Mouse (Mus musculus) E14TG2a.4 (cell line): ENCODE measurements around the gene Tram2.

Experiments
- H3K27me3 ChIP-seq: 2 replicates; pipeline ENCODE4 v1.6.1; 2014; ENCODE audit warnings: low read length, control low read depth; ENCODE audit not compliant: insufficient read depth
- H3K36me3 ChIP-seq: 2 replicates; pipeline ENCODE4 v1.6.1; 2014; ENCODE audit warnings: low read length, control low read depth; ENCODE audit not compliant: insufficient read depth
- H3K4me1 ChIP-seq: replicated peaks from 2 replicates; pipeline ENCODE4 v1.6.1; 2014; ENCODE audit warnings: low read depth, low read length, control low read depth
- H3K4me3 ChIP-seq: replicated peaks from 2 replicates; pipeline ENCODE4 v1.5.1; 2014; ENCODE audit warnings: mild to moderate bottlenecking, low read length
- H3K9me3 ChIP-seq: 2 replicates; pipeline ENCODE4 v1.6.1; 2014; ENCODE audit warnings: low read length, control low read depth
- CTCF ChIP-seq: conservative IDR thresholded peaks from 2 replicates; pipeline ENCODE4 v1.5.1; 2014; ENCODE audit warnings: low read length
- NANOG ChIP-seq: IDR thresholded peaks from 2 replicates; pipeline ENCODE4 v1.6.1; 2014; ENCODE audit warnings: borderline replicate concordance, low read length, mixed read lengths
- POU5F1 ChIP-seq: IDR thresholded peaks from 2 replicates; pipeline ENCODE4 v1.6.1; 2014; ENCODE audit warnings: low read length, borderline replicate concordance

Gene Tram2

GRCm38 (mm10) chr1:21072875-21073444, 6.1 kb downstream of the Tram2 start:
- peaks cover 8% of the 10 kb centered on the region for H3K27me3 ChIP-seq

GRCm38 (mm10) chr1:21070658-21071057, 8.4 kb downstream of the Tram2 start:
- Histone ChIP-seq H3K4me1 (peaks cover 65% of the 10 kb centered on the region), H3K4me3 (no peak overlapping the region), H3K27me3 (no peaks in the 10 kb centered on the region), H3K9me3 (no peaks in the 10 kb centered on the region), H3K36me3 (no peaks in the 10 kb centered on the region)
- no peak for TF ChIP-seq POU5F1
- no peak for TF ChIP-seq NANOG
- no peak for TF ChIP-seq CTCF

More at GRCm38 (mm10) chr1:21072875-21073444, 6.1 kb downstream of the Tram2 start:
- no peak for TF ChIP-seq NANOG
- TF ChIP-seq POU5F1, result no peak
- no peak for TF ChIP-seq CTCF
- H3K4me1 ChIP-seq, result peaks cover 71% of the 10 kb centered on the region
- H3K4me3 ChIP-seq, result peak overlapping the region; percentile 26; the same call in 1 of the 2 replicates
- no peaks in the 10 kb centered on the region for H3K9me3 ChIP-seq
- H3K36me3 ChIP-seq, result no peaks in the 10 kb centered on the region

GRCm38 (mm10) chr1:21069830-21070522, 9.1 kb downstream of the Tram2 start:
- no peaks in the 10 kb centered on the region for H3K9me3 ChIP-seq
- no peak for TF ChIP-seq POU5F1
- no peak overlapping the region for H3K4me3 ChIP-seq
- no peaks in the 10 kb centered on the region for H3K27me3 ChIP-seq
- peaks cover 58% of the 10 kb centered on the region for H3K4me1 ChIP-seq
- H3K36me3 ChIP-seq, result no peaks in the 10 kb centered on the region

- no peak for TF ChIP-seq NANOG
- TF ChIP-seq CTCF, result no peak
- no peak for TF ChIP-seq POU5F1
- H3K9me3 ChIP-seq, result no peaks in the 10 kb centered on the region
- H3K27me3 ChIP-seq, result no peaks in the 10 kb centered on the region
- H3K36me3 ChIP-seq, result no peaks in the 10 kb centered on the region
- H3K4me1 ChIP-seq, result peaks cover 47% of the 10 kb centered on the region
- no peak overlapping the region for H3K4me3 ChIP-seq
Measured at GRCm38 (mm10) chr1:21068491-21068890, 10.5 kb downstream of the Tram2 start.

GRCm38 (mm10) chr1:21067536-21068221, 11.3 kb downstream of the Tram2 start:
- no peaks in the 10 kb centered on the region for H3K9me3 ChIP-seq
- TF ChIP-seq NANOG (no peak), POU5F1 (no peak), CTCF (no peak)
- H3K4me1 ChIP-seq, result peaks cover 39% of the 10 kb centered on the region
- no peaks in the 10 kb centered on the region for H3K27me3 ChIP-seq
- H3K36me3 ChIP-seq, result no peaks in the 10 kb centered on the region
- no peak overlapping the region for H3K4me3 ChIP-seq

DNA sequence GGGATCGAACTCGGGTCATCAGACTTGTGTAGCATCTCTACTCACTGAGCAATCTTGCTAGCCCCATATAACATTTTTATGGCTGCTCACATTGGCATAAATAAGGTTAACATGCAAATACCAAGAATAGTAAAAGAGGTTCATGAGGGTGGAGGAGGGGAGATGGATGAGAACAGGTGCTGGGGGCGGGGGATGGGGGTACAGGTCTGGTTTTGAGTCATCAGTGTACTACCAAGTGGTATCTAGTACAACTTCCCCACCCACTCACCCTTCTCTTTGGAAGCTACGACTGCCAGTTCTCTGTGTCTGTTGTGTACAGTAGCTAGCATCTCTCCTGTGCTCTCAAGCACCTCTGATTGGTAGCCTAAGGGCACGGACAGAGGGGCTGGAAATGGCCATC, 14.9 kb downstream of the Tram2 start:
- H3K4me1 ChIP-seq, result peaks cover 16% of the 10 kb centered on the region
- TF ChIP-seq CTCF (no peak), NANOG (no peak), POU5F1 (no peak)
- H3K36me3 ChIP-seq, result 0 out of 2 replicates have a peak, but pooled peaks cover 3% of the 10 kb centered on the region
- H3K9me3 ChIP-seq, result no peaks in the 10 kb centered on the region
- H3K4me3 ChIP-seq, result no peak overlapping the region
- H3K27me3 ChIP-seq, result no peaks in the 10 kb centered on the region

DNA sequence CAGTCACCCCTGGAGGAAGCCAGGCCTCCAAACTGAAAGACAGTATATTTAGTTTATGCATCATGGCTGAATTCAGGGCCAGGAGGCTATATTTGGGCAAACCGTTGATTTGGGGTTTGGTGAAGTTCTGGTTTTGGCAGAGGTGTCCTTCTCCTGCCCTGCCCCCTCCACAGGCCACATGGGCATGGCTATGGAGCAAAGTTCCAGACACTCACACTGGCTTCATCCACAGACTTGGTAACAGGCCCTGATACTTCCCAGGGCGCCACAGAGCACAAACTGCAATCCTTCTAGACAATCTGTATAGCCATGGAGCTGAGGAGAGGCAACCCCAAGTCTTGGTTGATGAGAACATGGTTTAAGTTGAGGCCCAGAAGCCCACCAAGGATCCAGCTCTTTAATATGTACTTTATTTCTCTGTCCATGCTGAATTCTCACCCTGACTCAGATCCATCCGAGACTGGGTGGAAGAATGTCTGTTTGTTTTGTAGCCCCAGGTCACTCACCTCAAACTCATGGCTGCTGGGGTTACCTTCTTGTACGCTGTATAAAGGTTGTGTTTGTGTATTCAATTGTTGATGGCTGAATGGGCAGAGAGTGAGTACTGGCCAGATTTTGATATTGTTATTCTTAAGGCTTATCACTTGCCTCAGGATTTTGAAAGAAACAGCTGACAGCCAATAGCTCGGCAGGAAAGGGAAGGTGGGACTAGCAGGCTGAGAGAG, 19.5 kb downstream of the Tram2 start:
- no peaks in the 10 kb centered on the region for H3K27me3 ChIP-seq
- 0 out of 2 replicates have a peak, but pooled peaks cover 10% of the 10 kb centered on the region for H3K36me3 ChIP-seq
- no peak overlapping the region for H3K4me3 ChIP-seq
- no peak for TF ChIP-seq NANOG
- TF ChIP-seq POU5F1, result no peak
- TF ChIP-seq CTCF, result no peak
- no peaks in the 10 kb centered on the region for H3K4me1 ChIP-seq
- peaks cover 7% of the 10 kb centered on the region for H3K9me3 ChIP-seq

GRCm38 (mm10) chr1:21053009-21053408, 26.0 kb downstream of the Tram2 start:
- Histone ChIP-seq H3K36me3 (0 out of 2 replicates have a peak, but pooled peaks cover 2% of the 10 kb centered on the region), H3K4me3 (no peak overlapping the region), H3K27me3 (no peaks in the 10 kb centered on the region), H3K4me1 (peaks cover 15% of the 10 kb centered on the region), H3K9me3 (peaks cover 2% of the 10 kb centered on the region)
- TF ChIP-seq CTCF (no peak), NANOG (no peak), POU5F1 (no peak)
